Mouse (Mus musculus) brain, embryonic 14.5 days (tissue): ENCODE measurements around the gene Ccdc181.

Experiments used
- CTCF ChIP-seq: fragments of 200-500 bp; IDR thresholded peaks from 2 replicates; pipeline ENCODE4 v1.5.1; 2012; ENCODE audit warnings: inconsistent platforms, mild to moderate bottlenecking, moderate library complexity, borderline replicate concordance; ENCODE audit not compliant: insufficient read depth, insufficient read length; ENCODE audit errors: extremely low read depth
- POLR2A ChIP-seq: fragments of 200-500 bp; IDR thresholded peaks from 2 replicates; pipeline ENCODE4 v1.6.1; 2012; ENCODE audit warnings: mild to moderate bottlenecking, inconsistent platforms, borderline replicate concordance; ENCODE audit not compliant: poor library complexity, insufficient read depth, insufficient read length, severe bottlenecking; ENCODE audit errors: extremely low read depth

DNA sequence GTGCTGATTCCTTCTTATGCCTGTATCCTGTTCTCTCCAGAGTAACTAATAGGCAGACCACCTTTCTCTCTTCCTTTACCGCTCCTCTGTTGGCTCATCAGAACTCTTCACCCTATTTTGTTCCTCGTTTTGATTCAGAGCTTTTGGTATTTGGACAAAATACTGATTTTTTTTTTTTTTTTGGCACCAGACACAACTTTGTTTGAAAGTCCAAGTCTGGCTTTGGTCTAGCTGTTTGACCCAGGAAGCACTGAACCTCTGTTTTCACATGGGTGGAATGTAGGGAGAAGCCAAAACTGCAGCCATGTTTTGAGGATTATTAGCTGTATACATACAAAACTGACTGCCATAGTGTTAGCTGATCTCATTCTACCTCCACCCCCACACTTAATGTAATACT is 49.5 kb downstream of the Ccdc181 start:
- TF ChIP-seq CTCF (no peak), POLR2A (no peak)
